Mouse (Mus musculus) stomach, postnatal 0 days (tissue): ENCODE measurements around the gene 1810010D01Rik. TPM values are rescaled to one million over a fixed set of nuclear protein-coding genes. Genes with fewer than 3 reads are reported as not detected.

ENCODE experiments used
- ATAC-seq: fragments of 200-750 bp; cut with Nextera tagmentation; 2 replicates; pipeline ENCODE4 v1.8.0; 2017; ENCODE audit not compliant: low FRiP score, low TSS enrichment
- DNase-seq: peaks from one replicate; pipeline ENCODE4 v3.0.0-alpha.2; 2016; ENCODE audit warnings: low spot score
- H3K27ac ChIP-seq: fragments of 300-500 bp; sonication (generic); replicated peaks from 2 replicates; pipeline ENCODE4 v1.5.1; 2014; ENCODE audit warnings: mild to moderate bottlenecking, control low read depth
- H3K27me3 ChIP-seq: fragments of 300-500 bp; sonication (generic); 2 replicates; pipeline ENCODE4 v1.6.1; 2014; ENCODE audit warnings: low read length; ENCODE audit not compliant: control insufficient read depth, insufficient read depth
- H3K36me3 ChIP-seq: fragments of 300-500 bp; sonication (generic); 2 replicates; pipeline ENCODE4 v1.6.1; 2014; ENCODE audit warnings: low read length, mixed read lengths; ENCODE audit not compliant: control insufficient read depth, insufficient read depth
- H3K4me1 ChIP-seq: fragments of 300-500 bp; sonication (generic); replicated peaks from 2 replicates; pipeline ENCODE4 v1.6.1; 2014; ENCODE audit warnings: antibody characterized with exemption; ENCODE audit not compliant: control insufficient read depth, insufficient read depth
- H3K4me2 ChIP-seq: fragments of 300-500 bp; sonication (generic); replicated peaks from 2 replicates; pipeline ENCODE4 v1.6.1; 2014; ENCODE audit warnings: low read depth, mild to moderate bottlenecking, control low read depth, moderate library complexity
- H3K4me3 ChIP-seq: fragments of 300-500 bp; sonication (generic); 2 replicates; pipeline ENCODE4 v1.5.1; 2014; ENCODE audit warnings: low read depth, low read length, control low read depth
- H3K9ac ChIP-seq: fragments of 300-500 bp; sonication (generic); 2 replicates; pipeline ENCODE4 v1.6.1; 2014; ENCODE audit warnings: mild to moderate bottlenecking, low read length, control low read depth, mixed read lengths
- H3K9me3 ChIP-seq: fragments of 300-500 bp; sonication (generic); 2 replicates; pipeline ENCODE4 v1.6.1; 2016; ENCODE audit warnings: low read length; ENCODE audit not compliant: control insufficient read depth
- CTCF ChIP-seq: IDR thresholded peaks from 2 replicates; pipeline ENCODE4 v1.5.1; 2016; ENCODE audit warnings: antibody characterized with exemption, low read depth, mild to moderate bottlenecking, moderate library complexity
- EP300 ChIP-seq: optimal IDR thresholded peaks from 2 replicates; pipeline ENCODE3; 2016; ENCODE audit warnings: antibody characterized with exemption
- WGBS: fragments of 180-500 bp; shearing (Covaris S2); extraction: QIAGEN DNeasy Blood & Tissue Kit; methylation state at CpG from one replicate; pipeline ENCODE4 v1.1.7; 2014; 5-methylcytosine and 5-hydroxymethylcytosine counted together
- polyA plus RNA-seq: library from polyadenylated mRNA; unstranded; fragments of >200 nt; fragmentation: Nextera tagmentation; extraction: Ambion mirVana; gene quantifications from 2 replicates; pipeline ENCODE4 v1.2.1, GENCODE M21; 2015

Gene 1810010D01Rik
- polyA plus RNA-seq, 1 experiment from 2014 or later: 111 TPM

GRCm38 (mm10) chr7:145221346-145221745 lies 13.4 kb upstream of the 1810010D01Rik start:
- Histone ChIP-seq H3K4me1 (peaks cover 7% of the 10 kb centered on the region), H3K36me3 (no peaks in the 10 kb centered on the region), H3K9me3 (no peaks in the 10 kb centered on the region), H3K4me2 (no peak overlapping the region), H3K27ac (peak overlapping the region; percentile 87), H3K4me3 (no peak overlapping the region), H3K27me3 (no peaks in the 10 kb centered on the region), H3K9ac (0 out of 2 replicates have a peak overlapping the region, but pooled peaks have one; percentile 8)
- DNase-seq (no peak), ATAC-seq (no peak)
- no peak for TF ChIP-seq CTCF
- TF ChIP-seq EP300: peak; percentile 15
- 71% methylated on average over 2 of the region's 2 CpGs for WGBS

DNA sequence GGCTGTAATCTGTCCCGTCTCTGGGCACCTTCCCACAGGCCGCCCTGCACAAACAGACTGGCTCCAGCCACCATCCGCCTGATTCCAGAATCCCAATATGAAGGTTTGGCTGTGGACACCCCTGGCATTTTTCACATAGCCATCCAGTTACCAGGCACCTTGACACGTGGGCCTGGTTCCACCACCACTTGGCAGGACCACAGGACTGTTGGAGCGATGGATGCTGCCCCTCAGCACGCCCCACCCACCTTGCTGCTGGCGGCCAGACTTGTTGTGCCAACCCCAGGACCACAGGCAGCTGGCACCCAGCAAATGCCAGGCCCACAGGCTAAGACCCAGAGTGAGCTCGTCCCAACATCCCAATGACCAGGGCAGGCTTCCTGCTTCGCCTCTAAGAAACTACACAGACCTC lies 11.5 kb upstream of the 1810010D01Rik start:
- H3K4me2 ChIP-seq: no peak overlapping the region
- no peak overlapping the region for H3K9ac ChIP-seq
- DNase-seq: no peak
- TF ChIP-seq CTCF (no peak), EP300 (no peak)
- no peak for ATAC-seq
- H3K9me3 ChIP-seq: no peaks in the 10 kb centered on the region
- H3K4me1 ChIP-seq: peaks cover 7% of the 10 kb centered on the region
- H3K27ac ChIP-seq: no peak overlapping the region
- H3K4me3 ChIP-seq: no peak overlapping the region
- WGBS: 73% methylated on average over 9 of the region's 9 CpGs
- H3K36me3 ChIP-seq: no peaks in the 10 kb centered on the region
- H3K27me3 ChIP-seq: no peaks in the 10 kb centered on the region

DNA sequence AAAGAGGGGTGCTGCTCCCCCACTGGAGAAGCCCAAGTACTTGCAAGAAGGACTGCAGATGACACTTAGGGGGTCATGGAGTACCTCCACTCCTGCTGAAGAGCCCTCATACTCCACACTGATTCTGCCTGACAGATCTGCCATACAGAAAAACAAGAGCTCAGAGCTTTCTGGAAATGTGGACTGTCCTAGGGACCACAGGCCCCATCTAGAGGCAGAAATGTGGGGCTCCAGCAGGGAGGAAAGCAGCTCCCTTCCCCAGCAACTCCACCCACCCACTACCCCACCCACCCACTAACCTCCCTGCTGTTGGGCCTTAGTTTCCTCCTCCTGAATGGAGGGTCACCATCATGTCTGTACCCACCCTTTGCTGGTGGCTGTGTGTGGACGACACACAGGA lies 8.7 kb upstream of the 1810010D01Rik start:
- Histone ChIP-seq H3K4me1 (0 out of 2 replicates have a peak, but pooled peaks cover under 1% of the 10 kb centered on the region), H3K4me2 (no peak overlapping the region), H3K27me3 (no peaks in the 10 kb centered on the region), H3K9me3 (no peaks in the 10 kb centered on the region), H3K36me3 (no peaks in the 10 kb centered on the region), H3K4me3 (no peak overlapping the region), H3K27ac (no peak overlapping the region), H3K9ac (no peak overlapping the region)
- ATAC-seq (peak; percentile 36; the same call in 1 of the 2 replicates), DNase-seq (peak; percentile 42)
- TF ChIP-seq EP300 (no peak), CTCF (peak; percentile 77)
- WGBS: 33% methylated on average over 1 of the region's 1 CpGs

DNA sequence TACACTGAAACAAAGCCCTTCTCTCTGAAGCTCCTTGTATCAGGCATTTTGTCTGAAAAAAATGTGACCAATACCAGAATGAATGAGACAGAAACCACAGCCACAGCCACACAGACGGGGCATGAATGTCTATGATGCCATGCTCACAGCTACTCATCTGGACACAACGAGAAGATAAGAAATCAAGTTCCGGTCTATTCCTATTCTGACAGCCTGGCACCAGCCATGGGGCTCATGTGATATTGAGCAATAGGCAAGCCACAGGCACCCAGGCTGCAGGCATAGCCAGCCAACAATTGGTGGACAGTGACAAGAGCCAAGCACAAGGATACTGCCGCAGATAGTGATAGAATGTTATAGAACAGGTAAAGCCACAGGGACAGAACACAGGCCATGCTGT lies 7.6 kb upstream of the 1810010D01Rik start:
- no peaks in the 10 kb centered on the region for H3K9me3 ChIP-seq
- no peak for DNase-seq
- no peaks in the 10 kb centered on the region for H3K36me3 ChIP-seq
- WGBS: 86% methylated on average over 4 of the region's 4 CpGs
- H3K4me3 ChIP-seq: no peak overlapping the region
- no peaks in the 10 kb centered on the region for H3K27me3 ChIP-seq
- TF ChIP-seq CTCF (no peak), EP300 (no peak)
- ATAC-seq: no peak
- H3K9ac ChIP-seq: no peak overlapping the region
- H3K4me1 ChIP-seq: no peaks in the 10 kb centered on the region
- H3K4me2 ChIP-seq: no peak overlapping the region
- no peak overlapping the region for H3K27ac ChIP-seq

- peak overlapping the region; percentile 8 for H3K9ac ChIP-seq
- no peaks in the 10 kb centered on the region for H3K36me3 ChIP-seq
Measured at GRCm38 (mm10) chr7:145211680-145212659, 4.1 kb upstream of the 1810010D01Rik start.

More at GRCm38 (mm10) chr7:145211680-145212659, 4.1 kb upstream of the 1810010D01Rik start:
- H3K27me3 ChIP-seq: no peaks in the 10 kb centered on the region
- TF ChIP-seq EP300 (no peak), CTCF (no peak)
- H3K4me1 ChIP-seq: no peaks in the 10 kb centered on the region; the same call in 1 of the 2 replicates
- no peak overlapping the region for H3K4me2 ChIP-seq
- no peak for DNase-seq
- H3K27ac ChIP-seq: peak overlapping the region; percentile 31; the same call in 1 of the 2 replicates
- H3K9me3 ChIP-seq: no peaks in the 10 kb centered on the region
- H3K4me3 ChIP-seq: no peak overlapping the region
- no peak for ATAC-seq
- 34% methylated on average over 14 of the region's 14 CpGs for WGBS
